Mouse (Mus musculus): ENCODE results near the gene Wnt5b.
A peak's percentile ranks its signal among the peaks of the same experiment; 100 is the strongest.

The Wnt5b gene

DNA sequence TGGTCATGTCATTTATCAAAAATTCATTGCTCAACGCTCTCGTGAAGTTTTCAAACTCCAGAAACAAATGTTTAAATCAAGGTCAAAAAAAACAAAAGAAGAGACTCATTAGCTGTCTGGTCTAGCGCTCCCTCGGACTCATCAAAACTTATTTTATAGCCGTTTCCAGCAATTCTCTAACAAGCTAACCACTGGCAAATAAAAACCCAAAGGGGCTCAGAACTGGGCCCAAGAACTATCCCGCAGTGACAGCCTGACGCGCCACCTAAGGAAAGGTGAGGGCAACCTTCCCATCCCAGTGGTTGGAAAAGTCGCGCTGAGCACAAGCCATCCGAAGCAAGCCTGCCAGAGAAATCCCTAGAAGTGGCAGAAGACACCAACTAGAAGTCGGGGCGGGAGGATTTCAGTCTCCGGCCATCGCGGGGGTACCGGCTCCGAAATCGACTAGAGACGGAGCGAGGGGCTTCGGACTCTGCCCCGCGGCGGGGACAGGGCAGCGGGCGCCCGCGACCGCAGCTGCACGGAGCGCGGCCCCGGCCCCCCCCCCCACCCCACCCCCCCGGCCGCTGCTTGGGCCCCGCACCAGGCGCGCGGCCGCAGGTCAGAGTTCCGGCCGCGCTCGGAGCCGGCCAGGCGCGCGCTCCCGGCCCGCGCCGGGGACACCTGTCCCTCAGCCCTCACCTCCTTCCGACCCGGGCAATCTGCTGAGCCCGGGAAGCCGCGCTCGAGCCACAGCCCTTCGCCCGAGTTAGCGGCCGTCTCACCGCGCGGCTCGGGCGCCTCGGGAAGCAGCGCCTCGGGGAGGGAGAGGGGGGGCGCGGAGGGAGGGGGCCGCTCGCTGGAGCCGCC is 156.1 kb downstream of the Wnt5b start:
- DNase-seq (ENCODE audit: low read depth, low spot score): peak; percentile 55

GRCm38 (mm10) chr6:119386821-119387220 is 157.3 kb downstream of the Wnt5b start:
- DNase-seq (ENCODE audit: low read depth, low spot score): no peak

- DNase-seq (ENCODE audit: low read depth, low spot score): no peak
Observed at GRCm38 (mm10) chr6:119386421-119386820, 157.7 kb downstream of the Wnt5b start.

DNA sequence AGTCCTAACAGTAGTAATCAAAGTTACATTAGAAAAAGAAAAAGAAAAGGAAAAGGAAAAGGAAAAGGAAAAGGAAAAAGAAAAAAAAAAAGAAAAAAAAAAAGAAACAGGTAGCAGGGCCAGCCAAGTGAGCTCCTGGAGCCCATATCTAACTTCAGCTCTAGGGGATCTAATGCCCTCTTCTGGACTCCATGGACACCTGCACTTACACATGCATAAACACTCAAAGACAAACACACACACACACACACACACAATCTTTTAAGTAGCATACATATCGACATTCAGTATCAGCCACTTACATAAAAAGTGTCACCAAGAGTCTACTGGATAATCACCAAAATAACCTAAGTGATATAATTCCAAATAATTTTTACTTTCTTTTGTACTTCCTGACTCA is 158.5 kb downstream of the Wnt5b start:
- no peak for DNase-seq (ENCODE audit: low read depth, low spot score)

Measured in 3T3-L1 (cell line).